ENCODE assay signal across 11 mouse cellular contexts in the genomic region with DNA sequence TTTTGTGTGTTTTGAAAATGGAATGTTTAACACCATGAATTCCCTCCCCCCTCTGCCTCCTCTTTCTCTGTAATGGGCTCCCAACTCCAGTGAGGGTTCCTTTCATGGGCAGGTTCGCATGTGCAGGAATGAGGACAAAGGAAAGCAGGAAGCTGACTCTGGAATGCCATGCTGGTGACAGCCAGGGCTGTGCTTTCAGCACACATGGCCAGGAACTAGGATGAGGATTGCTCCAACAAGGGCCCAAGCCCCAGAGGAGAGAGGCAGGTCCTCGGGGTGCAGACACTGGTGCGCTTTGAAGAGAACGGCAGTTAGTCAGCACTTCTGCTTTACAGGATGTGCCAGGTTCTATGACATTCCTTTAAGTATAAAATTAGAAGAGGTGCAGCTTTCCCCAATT.
DNase-seq lines count a peak whose midpoint lies in the region; ATAC-seq lines count a peak whose summit lies in the region.
"Had no signal": no experiment of that assay in that cellular context is flagged by ENCODE, and none has a peak within 500 bp of the region (broad histone marks: within the 10 kb centered on the region; RNA-seq: fewer than 3 reads in every experiment).

No protein-coding gene starts in this region.

- 34% methylated on average over 4 of the region's 4 CpGs for WGBS in lung, embryonic 16.5 days
- 33% methylated on average over 4 of the region's 4 CpGs for WGBS in forebrain, embryonic 11.5 days
- WGBS in limb, embryonic 11.5 days, result 18% methylated on average over 4 of the region's 4 CpGs
- WGBS in intestine, embryonic 15.5 days, result 51% methylated on average over 4 of the region's 4 CpGs

- no peak overlapping the region for H3K4me2 ChIP-seq in lung, embryonic 16.5 days (ENCODE audit: low read depth, low read length)
- no peak overlapping the region for H3K4me2 ChIP-seq in forebrain, embryonic 11.5 days (ENCODE audit: low read depth, low read length, severe bottlenecking)
- no peak overlapping the region for H3K4me2 ChIP-seq in limb, embryonic 11.5 days (ENCODE audit: low read depth, severe bottlenecking)
- H3K4me2 ChIP-seq in intestine, embryonic 15.5 days (replicated peaks), result no peak overlapping the region
- H3K4me2 ChIP-seq: embryonic facial prominence, embryonic 13.5 days had no signal

- no peak for DNase-seq in lung, postnatal 14 days
- peak; percentile 64 for DNase-seq in forebrain, embryonic 11.5 days (ENCODE audit: low spot score)
- peak; percentile 58 for DNase-seq in limb, embryonic 11.5 days (ENCODE audit: low spot score)
- peak; percentile 41 for DNase-seq in retina, postnatal 1 day
- no peak for DNase-seq in cerebellum, adult 11 months
- DNase-seq in heart, adult 11 months, result no peak
- DNase-seq: lung, postnatal 10 days had no signal

- H3K36me3 ChIP-seq in lung, embryonic 16.5 days (ENCODE audit: control insufficient read depth, insufficient read depth, low read length), result no peaks in the 10 kb centered on the region
- no peaks in the 10 kb centered on the region for H3K36me3 ChIP-seq in forebrain, embryonic 11.5 days (ENCODE audit: control insufficient read depth, insufficient read depth, low read length)
- no peaks in the 10 kb centered on the region for H3K36me3 ChIP-seq in limb, embryonic 11.5 days (ENCODE audit: control insufficient read depth, insufficient read depth, low read length)
- no peaks in the 10 kb centered on the region for H3K36me3 ChIP-seq in intestine, embryonic 15.5 days

- no peaks in the 10 kb centered on the region for H3K27me3 ChIP-seq in lung, embryonic 16.5 days (ENCODE audit: control insufficient read depth, insufficient read depth, low read depth, low read length)
- no peaks in the 10 kb centered on the region for H3K27me3 ChIP-seq in forebrain, embryonic 11.5 days (ENCODE audit: control insufficient read depth, insufficient read depth, low read length)
- H3K27me3 ChIP-seq in limb, embryonic 11.5 days (ENCODE audit: control insufficient read depth, insufficient read depth, low read length), result no peaks in the 10 kb centered on the region
- no peaks in the 10 kb centered on the region for H3K27me3 ChIP-seq in intestine, embryonic 15.5 days (replicated peaks)
- H3K27me3 ChIP-seq: embryonic facial prominence, embryonic 13.5 days; Patski had no signal

- H3K9me3 ChIP-seq in lung, embryonic 16.5 days (ENCODE audit: control insufficient read depth, low read length), result no peaks in the 10 kb centered on the region
- no peaks in the 10 kb centered on the region for H3K9me3 ChIP-seq in forebrain, embryonic 11.5 days (ENCODE audit: control insufficient read depth, low read length)
- H3K9me3 ChIP-seq in limb, embryonic 11.5 days (ENCODE audit: control insufficient read depth, low read length), result no peaks in the 10 kb centered on the region
- no peaks in the 10 kb centered on the region for H3K9me3 ChIP-seq in intestine, embryonic 15.5 days
- H3K9me3 ChIP-seq: embryonic facial prominence, embryonic 13.5 days had no signal

- H3K4me3 ChIP-seq in lung, embryonic 16.5 days (ENCODE audit: low read length), result no peak overlapping the region
- H3K4me3 ChIP-seq in forebrain, embryonic 11.5 days (ENCODE audit: low read depth, low read length), result no peak overlapping the region
- H3K4me3 ChIP-seq in limb, embryonic 11.5 days (ENCODE audit: low read depth, low read length), result no peak overlapping the region
- H3K4me3 ChIP-seq in intestine, embryonic 15.5 days (replicated peaks), result no peak overlapping the region
- H3K4me3 ChIP-seq: embryonic facial prominence, embryonic 13.5 days had no signal

- H3K4me1 ChIP-seq in lung, embryonic 16.5 days (replicated peaks; ENCODE audit: control insufficient read depth, insufficient read depth, low read length), result peaks cover 7% of the 10 kb centered on the region
- peaks cover 9% of the 10 kb centered on the region for H3K4me1 ChIP-seq in forebrain, embryonic 11.5 days (replicated peaks; ENCODE audit: control insufficient read depth, insufficient read depth, low read length)
- peaks cover 12% of the 10 kb centered on the region for H3K4me1 ChIP-seq in limb, embryonic 11.5 days (ENCODE audit: control insufficient read depth, insufficient read depth, low read length)
- H3K4me1 ChIP-seq in intestine, embryonic 15.5 days (replicated peaks), result 0 out of 2 replicates have a peak, but pooled peaks cover 3% of the 10 kb centered on the region

- ATAC-seq in lung, embryonic 16.5 days (ENCODE audit: low read depth), result 0 out of 2 replicates have a peak, but pooled peaks have one; percentile 34
- ATAC-seq in forebrain, embryonic 11.5 days (replicated peaks; ENCODE audit: low FRiP score), result peak; percentile 81
- no peak for ATAC-seq in limb, embryonic 11.5 days (ENCODE audit: insufficient number of reproducible peaks, low FRiP score, low TSS enrichment, low read depth)
- no peak for ATAC-seq in intestine, embryonic 15.5 days
- ATAC-seq: Patski had no signal

- H3K27ac ChIP-seq in lung, embryonic 16.5 days (ENCODE audit: low read length), result no peak overlapping the region
- peak overlapping the region; percentile 89 for H3K27ac ChIP-seq in forebrain, embryonic 11.5 days (ENCODE audit: low read depth, low read length)
- peak overlapping the region; percentile 74 for H3K27ac ChIP-seq in limb, embryonic 11.5 days (replicated peaks; ENCODE audit: low read depth, low read length)
- no peak overlapping the region for H3K27ac ChIP-seq in intestine, embryonic 15.5 days
- H3K27ac ChIP-seq: embryonic facial prominence, embryonic 13.5 days had no signal

- no peak overlapping the region for H3K9ac ChIP-seq in lung, embryonic 16.5 days (ENCODE audit: low read length)
- H3K9ac ChIP-seq in forebrain, embryonic 11.5 days (ENCODE audit: low read length), result peak overlapping the region; percentile 2; the same call in 1 of the 2 replicates
- no peak overlapping the region for H3K9ac ChIP-seq in limb, embryonic 11.5 days (ENCODE audit: low read length)
- H3K9ac ChIP-seq in intestine, embryonic 15.5 days, result no peak overlapping the region
- H3K9ac ChIP-seq: embryonic facial prominence, embryonic 13.5 days had no signal

Comparison
In these comparisons a context has a peak if more than half of its experiments do, and no peak if none do; other contexts are left out.
1. ATAC-seq: peak in lung, embryonic 16.5 days (single experiment) and forebrain, embryonic 11.5 days (single experiment); none in limb, embryonic 11.5 days (single experiment) and intestine, embryonic 15.5 days (single experiment).
2. H3K27ac ChIP-seq: peak in forebrain, embryonic 11.5 days (single experiment) and limb, embryonic 11.5 days (single experiment); none in lung, embryonic 16.5 days (single experiment) and intestine, embryonic 15.5 days (single experiment).
3. DNase-seq: peak in forebrain, embryonic 11.5 days (single experiment), limb, embryonic 11.5 days (single experiment) and retina, postnatal 1 day (single experiment); none in lung, postnatal 14 days (single experiment), cerebellum, adult 11 months (single experiment) and heart, adult 11 months (single experiment).